Mouse (Mus musculus) A20 (cell line): Measurements from ENCODE around the gene Gbp6.
"Not testable (repeated sequence)": the region's sequence is repeated elsewhere in the genome, so short reads cannot be mapped to it uniquely, and the experiment has no call there.

ENCODE experiments used
- DNase-seq: peaks from one replicate; pipeline ENCODE4 v3.0.0-alpha.2; 2011; ENCODE audit warnings: low read depth, low spot score

Gene Gbp6

GRCm38 (mm10) chr5:105293226-105294165 lies at the start of gene Gbp6, which contains the start of gene Gm43302:
Gene Gbp6 (minus strand): TSS chr5:105293698.
Gene Gm43302 (minus strand): TSS chr5:105293695.
- not testable (repeated sequence) for DNase-seq

- no peak for DNase-seq
These were observed 47.8 kb upstream of the Gbp6 start for GRCm38 (mm10) chr5:105341281-105341680.

GRCm38 (mm10) chr5:105322543-105322942 lies 29.0 kb upstream of the Gbp6 start:
- DNase-seq: peak; percentile 33

GRCm38 (mm10) chr5:105310941-105311340 lies 17.4 kb upstream of the Gbp6 start:
- DNase-seq: no peak

- DNase-seq: not testable (repeated sequence)
These were observed 15.7 kb upstream of the Gbp6 start for GRCm38 (mm10) chr5:105309148-105309547.

- DNase-seq: not testable (repeated sequence)
These were observed 13.4 kb upstream of the Gbp6 start for GRCm38 (mm10) chr5:105306946-105307345.

- DNase-seq: no peak
These were observed 12.7 kb upstream of the Gbp6 start for GRCm38 (mm10) chr5:105306159-105306581.

GRCm38 (mm10) chr5:105305671-105306070 lies 12.2 kb upstream of the Gbp6 start:
- DNase-seq: not testable (repeated sequence)

- no peak for DNase-seq
These were observed 8.5 kb upstream of the Gbp6 start for GRCm38 (mm10) chr5:105301963-105302362.

GRCm38 (mm10) chr5:105301531-105301930 lies 8.0 kb upstream of the Gbp6 start:
- DNase-seq: no peak

GRCm38 (mm10) chr5:105295746-105296145 lies 2.2 kb upstream of the Gbp6 start:
- no peak for DNase-seq

- DNase-seq: no peak
These were observed 1.0 kb downstream of the Gbp6 start for GRCm38 (mm10) chr5:105292492-105292891.

GRCm38 (mm10) chr5:105290921-105291320 lies 2.6 kb downstream of the Gbp6 start:
- not testable (repeated sequence) for DNase-seq

GRCm38 (mm10) chr5:105260673-105261072 lies 32.8 kb downstream of the Gbp6 start:
- not testable (repeated sequence) for DNase-seq

- DNase-seq: no peak
These were observed 41.0 kb downstream of the Gbp6 start for GRCm38 (mm10) chr5:105252491-105252890.

GRCm38 (mm10) chr5:105244741-105245140 lies 48.8 kb downstream of the Gbp6 start:
- not testable (repeated sequence) for DNase-seq

- DNase-seq: not testable (repeated sequence)
These were observed 52.5 kb downstream of the Gbp6 start for GRCm38 (mm10) chr5:105240982-105241381.

GRCm38 (mm10) chr5:105239483-105240047 lies 53.9 kb downstream of the Gbp6 start, which contains the start of gene Gbp10:
Gene Gbp10 (minus strand): TSS chr5:105239533.
- peak; percentile 42 for DNase-seq

GRCm38 (mm10) chr5:105238402-105238801 lies 55.1 kb downstream of the Gbp6 start:
- not testable (repeated sequence) for DNase-seq

GRCm38 (mm10) chr5:105236040-105236439 lies 57.5 kb downstream of the Gbp6 start:
- not testable (repeated sequence) for DNase-seq
